Mouse (Mus musculus) brain, embryonic 18.5 days (tissue): Measurements from ENCODE around the gene Tle6.

Experiments used
- DNase-seq: peaks from one replicate; pipeline ENCODE4 v3.0.0-alpha.2; 2012; ENCODE audit warnings: low read depth, low spot score

The Tle6 gene

GRCm38 (mm10) chr10:81592631-81593030 lies 8.2 kb downstream of the Tle6 start:
- no peak for DNase-seq

- DNase-seq = no peak
Observed at GRCm38 (mm10) chr10:81591846-81592245, 9.0 kb downstream of the Tle6 start.

GRCm38 (mm10) chr10:81588739-81589138 lies 12.1 kb downstream of the Tle6 start:
- no peak for DNase-seq

GRCm38 (mm10) chr10:81583347-81583746 lies 17.5 kb downstream of the Tle6 start:
- DNase-seq = no peak

- DNase-seq = no peak
Observed at GRCm38 (mm10) chr10:81580441-81581070, 20.3 kb downstream of the Tle6 start.

GRCm38 (mm10) chr10:81579967-81580366 lies 20.9 kb downstream of the Tle6 start:
- no peak for DNase-seq

- DNase-seq = no peak
Observed at GRCm38 (mm10) chr10:81575695-81576094, 25.2 kb downstream of the Tle6 start.

DNA sequence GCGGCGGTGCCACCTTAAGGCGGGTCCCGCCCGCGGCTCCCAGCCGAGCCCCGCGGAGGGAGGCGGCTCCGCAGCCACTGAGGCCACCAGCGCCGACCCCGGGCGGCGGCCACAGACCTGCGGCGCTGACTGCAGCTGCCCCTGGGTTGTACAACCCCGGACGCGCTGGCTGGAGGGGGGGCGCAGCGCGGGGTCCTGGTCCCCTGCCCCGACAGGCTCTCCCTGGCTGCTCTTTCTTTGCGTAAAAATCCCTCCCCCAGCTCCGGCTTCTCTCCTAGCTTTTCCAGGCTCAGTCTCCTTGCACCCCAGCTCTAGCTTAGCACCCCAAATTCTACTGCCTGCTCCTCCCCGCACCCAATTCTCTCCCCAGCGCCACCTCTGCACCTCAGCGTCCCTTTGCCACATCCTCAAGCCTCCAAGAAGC lies 25.7 kb downstream of the Tle6 start:
- no peak for DNase-seq

DNA sequence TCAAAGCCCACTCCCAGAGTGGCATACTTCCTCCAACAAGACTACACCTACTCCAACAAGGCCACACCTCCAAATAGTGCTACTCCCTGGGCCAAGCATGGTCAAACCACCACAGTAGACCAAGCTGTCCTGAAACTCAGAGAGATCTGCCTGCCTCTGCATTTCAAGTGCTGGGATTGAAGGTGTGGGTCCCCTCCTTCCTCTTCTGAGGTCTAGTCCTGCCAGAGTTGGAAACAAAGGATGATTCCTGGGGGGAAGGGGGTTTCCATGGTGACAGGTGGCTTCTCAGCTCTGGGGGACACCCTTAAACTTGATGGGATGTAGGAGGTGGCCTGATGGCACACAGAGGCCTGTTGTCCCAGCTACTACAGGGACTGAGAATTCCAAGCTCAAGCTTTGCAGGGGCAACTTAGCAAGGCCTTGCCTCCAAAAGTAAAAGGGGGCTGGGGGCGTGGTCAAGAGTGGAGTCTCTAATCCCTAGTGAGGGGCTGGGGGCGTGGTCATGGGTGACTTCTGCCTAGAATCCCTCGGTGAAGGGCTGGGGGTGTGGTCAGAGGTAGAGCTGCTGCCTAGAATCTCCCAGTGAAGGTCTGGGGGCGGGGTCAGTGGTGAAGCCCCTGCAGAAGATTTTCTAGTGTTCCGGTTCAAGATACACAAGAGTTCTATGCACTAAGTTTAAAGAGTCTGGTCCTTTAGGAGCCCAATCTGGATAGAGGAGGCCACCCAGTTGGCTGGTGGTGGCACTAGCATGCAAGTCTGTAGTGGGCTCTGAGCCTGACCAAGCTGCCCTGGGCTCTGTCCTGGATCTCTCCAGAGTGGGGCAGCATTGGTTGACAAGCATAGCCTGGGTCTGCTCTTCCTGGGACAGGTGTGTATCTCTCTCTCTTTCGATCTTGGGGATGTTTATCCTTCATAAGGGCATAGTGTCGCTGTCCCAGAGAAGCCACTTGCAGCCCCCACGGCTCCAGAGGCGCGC lies 26.5 kb downstream of the Tle6 start, which contains the start of gene Tle2:
Gene Tle2 (plus strand): TSS at position 481 of the 976 bp plus-strand sequence.
- DNase-seq = no peak

DNA sequence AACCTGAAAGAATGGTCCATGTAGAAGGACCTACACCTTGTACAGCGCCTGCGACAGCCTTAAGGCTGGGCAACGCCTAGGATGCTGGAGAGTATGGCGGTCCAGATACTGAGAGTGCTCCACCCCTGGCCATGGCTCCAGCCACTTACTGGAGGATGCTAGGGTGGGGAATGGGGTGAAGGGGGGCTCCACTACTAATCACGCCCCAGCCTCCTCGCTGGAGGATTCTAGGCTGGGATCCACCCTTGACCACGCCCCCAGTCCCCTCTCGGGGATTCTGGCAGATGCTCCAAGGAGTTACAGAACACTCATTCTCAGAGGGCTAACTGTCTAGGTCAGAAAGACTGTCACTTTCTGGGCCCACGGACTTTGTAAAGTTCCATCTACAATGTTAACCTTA lies 27.9 kb downstream of the Tle6 start:
- no peak for DNase-seq

DNA sequence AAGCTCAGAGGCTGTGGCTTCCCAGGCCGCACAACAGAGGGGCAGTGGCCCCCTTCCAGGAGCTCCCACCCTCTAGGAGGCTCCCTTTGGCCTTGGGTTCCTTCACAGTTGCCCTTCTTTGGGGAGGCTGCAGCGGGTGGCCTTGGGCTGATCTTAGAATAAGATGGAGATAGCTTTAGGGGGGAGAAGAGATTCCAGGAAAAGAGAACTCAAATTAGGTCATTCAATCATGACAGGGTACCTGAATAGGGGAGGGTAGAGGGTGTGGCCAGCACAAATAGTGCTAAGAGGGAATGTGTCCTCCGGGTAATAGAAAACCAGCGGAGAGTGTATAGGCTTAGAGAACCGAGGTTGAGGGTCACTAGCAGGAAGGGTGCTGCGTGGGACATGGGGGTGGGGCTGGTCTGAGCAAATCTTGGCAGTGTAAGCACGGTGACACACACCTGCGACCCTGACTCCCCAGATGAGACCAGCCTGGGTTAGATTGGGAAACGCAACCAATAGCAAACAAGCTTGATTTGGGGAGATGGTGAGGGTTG lies 28.7 kb downstream of the Tle6 start:
- no peak for DNase-seq

DNA sequence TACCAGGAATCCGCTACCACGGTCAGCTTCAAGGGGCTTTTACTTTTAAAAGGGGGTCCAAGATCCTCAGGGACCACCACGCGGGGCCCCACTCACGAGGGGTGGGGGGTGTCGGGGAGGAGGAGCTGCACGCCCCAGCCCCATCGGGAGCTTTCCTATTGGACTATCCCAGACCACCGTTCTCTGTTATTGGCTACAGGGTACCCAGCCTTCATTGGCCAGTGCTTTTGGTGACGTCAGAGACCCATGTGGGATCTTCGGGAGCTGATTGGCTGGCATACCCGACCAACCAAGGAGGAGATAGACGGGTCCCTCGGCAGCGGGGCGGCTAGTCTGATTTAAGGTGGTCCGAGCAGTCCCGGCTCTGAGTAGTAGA lies 29.4 kb downstream of the Tle6 start:
- peak; percentile 99 for DNase-seq

GRCm38 (mm10) chr10:81570831-81571500 lies 29.9 kb downstream of the Tle6 start:
- peak; percentile 88 for DNase-seq

DNA sequence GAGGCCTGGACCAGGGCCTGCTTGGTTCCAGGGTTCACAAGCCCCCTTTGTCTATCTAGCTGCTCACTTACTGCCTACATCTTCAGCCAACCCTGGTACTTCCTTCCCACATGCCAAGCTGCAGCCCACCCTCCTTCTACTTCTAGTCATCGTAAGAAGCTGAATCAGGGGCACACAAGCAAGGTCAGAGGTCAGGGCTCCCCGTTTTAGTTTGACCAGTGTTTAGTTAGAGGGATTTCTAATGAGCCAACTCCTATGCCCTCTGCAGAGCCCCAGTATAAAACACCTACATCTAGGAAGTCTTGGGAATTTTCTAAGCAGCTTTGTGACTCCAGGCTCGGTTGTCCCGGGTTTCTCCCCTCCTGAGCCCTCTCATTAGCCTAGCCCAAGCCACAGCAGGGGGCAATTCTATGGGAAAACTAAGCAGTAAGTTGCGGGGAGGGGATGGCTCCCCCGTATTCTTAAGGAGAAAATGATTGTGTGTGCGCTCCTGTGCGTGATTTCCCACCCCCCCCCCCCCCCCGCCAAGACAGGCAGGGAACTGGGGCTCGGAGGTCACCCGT lies 30.6 kb downstream of the Tle6 start:
- DNase-seq = no peak

GRCm38 (mm10) chr10:81569507-81570237 lies 31.2 kb downstream of the Tle6 start:
- no peak for DNase-seq

- no peak for DNase-seq
Observed at GRCm38 (mm10) chr10:81568381-81569191, 32.3 kb downstream of the Tle6 start.

DNA sequence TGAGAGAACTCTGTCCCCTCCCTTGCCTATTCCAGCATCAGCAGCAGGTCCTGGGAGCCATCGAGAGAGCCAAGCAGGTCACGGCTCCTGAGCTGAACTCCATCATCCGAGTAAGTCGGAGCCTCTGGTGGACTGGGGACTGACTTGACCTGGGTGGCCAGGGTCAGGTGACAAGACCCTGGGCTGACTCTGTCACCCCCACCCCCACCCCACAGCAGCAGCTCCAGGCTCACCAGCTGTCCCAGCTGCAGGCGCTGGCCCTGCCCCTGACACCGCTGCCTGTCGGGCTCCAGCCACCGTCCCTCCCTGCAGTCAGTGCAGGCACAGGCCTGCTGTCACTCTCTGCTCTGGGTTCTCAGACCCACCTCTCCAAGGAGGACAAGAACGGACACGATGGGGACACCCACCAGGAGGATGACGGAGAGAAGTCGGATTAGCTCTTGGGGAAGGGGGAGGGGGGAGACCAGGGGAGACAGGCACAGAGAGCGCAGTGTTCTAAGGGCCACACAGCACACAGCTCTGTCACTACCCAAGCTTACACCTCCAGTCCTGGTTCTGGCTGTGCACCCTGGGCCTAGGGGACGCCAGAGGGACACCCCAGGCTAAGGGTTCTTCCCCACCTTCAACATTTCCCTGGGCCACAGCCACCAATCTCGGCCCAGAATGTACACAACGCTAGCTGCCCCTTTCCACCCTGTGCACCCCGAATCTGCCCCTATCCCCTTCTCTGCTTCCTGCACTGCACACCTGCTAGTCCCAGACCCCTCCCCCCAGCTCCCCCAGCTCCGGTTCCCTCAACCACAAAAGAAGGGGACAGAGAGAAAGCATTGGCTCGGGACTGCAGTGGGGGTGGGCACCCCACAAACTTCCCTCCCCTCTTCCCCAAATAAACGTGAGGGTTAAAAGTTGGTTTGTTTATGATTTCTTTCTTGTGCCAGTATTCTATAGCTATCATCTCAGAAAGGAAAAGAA lies 35.3 kb downstream of the Tle6 start:
- no peak for DNase-seq

- no peak for DNase-seq
Observed at GRCm38 (mm10) chr10:81564734-81565133, 36.1 kb downstream of the Tle6 start.

DNA sequence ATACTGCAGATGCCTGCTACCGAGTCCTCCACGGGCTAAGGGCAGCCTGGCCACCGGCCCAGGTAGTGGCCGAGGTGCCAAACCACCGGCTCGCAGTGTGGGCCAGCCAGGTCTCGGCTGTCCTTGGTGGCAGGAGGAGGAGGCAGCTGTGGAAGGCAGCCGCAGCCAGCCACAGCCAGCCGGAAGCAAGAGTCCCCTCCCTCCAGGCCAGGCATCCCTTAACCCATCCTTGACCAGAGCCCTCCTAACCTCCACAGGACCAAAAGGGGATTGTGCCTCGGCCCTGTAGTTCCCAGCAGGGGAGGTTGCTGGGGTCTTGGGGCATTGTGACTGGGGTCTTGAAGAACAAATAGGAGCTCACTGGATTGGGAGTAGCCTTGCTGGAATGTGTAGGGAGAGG lies 36.7 kb downstream of the Tle6 start:
- DNase-seq = no peak
